Mouse (Mus musculus) CH12.LX (cell line): Measurements from ENCODE around the gene Gmcl1. TPM values are rescaled to one million over a fixed set of nuclear protein-coding genes. Genes with fewer than 3 reads are reported as not detected.

Source experiments
- DNase-seq: peaks from one replicate; pipeline ENCODE4 v3.0.0-alpha.2; 2013; ENCODE audit errors: extremely low read depth
- H3K27ac ChIP-seq: 2 replicates; pipeline ENCODE4 v1.5.1; 2012; ENCODE audit warnings: low read depth, mild to moderate bottlenecking, control low read depth, moderate library complexity; ENCODE audit not compliant: insufficient read depth
- H3K27me3 ChIP-seq: replicated peaks from 2 replicates; pipeline ENCODE3; 2012; ENCODE audit warnings: inconsistent platforms
- H3K36me3 ChIP-seq, 2 experiments: replicated peaks in 1 of 2; 2 replicates each; pipeline versions ENCODE3 to v1.6.1; 2012; ENCODE audit warnings: inconsistent platforms in 1 of 2, low read length in 1 of 2, mild to moderate bottlenecking in 1 of 2, mixed read lengths in 1 of 2, moderate library complexity in 1 of 2; ENCODE audit not compliant: control insufficient read depth in 1 of 2, insufficient read depth in 1 of 2
- H3K4me1 ChIP-seq, 2 experiments: 2 replicates each; pipeline ENCODE4 v1.6.1; 2012; ENCODE audit warnings: inconsistent platforms in 1 of 2, moderate library complexity in 1 of 2; ENCODE audit not compliant: insufficient read depth in 2 of 2, control insufficient read depth in 1 of 2
- H3K4me2 ChIP-seq: 2 replicates; pipeline ENCODE4 v1.6.1; 2012; ENCODE audit warnings: low read depth, mild to moderate bottlenecking, control low read depth; ENCODE audit not compliant: poor library complexity, insufficient read depth, severe bottlenecking
- H3K4me3 ChIP-seq, 3 experiments: fragments of 150-350 bp in 1 of 3; sonication (generic) in 1 of 3; replicated peaks in 1 of 3; 2 replicates each; pipeline versions ENCODE3 to v1.5.1; 2011 to 2012; ENCODE audit warnings: low read depth in 2 of 3, low read length in 2 of 3, mild to moderate bottlenecking in 2 of 3, moderate library complexity in 2 of 3, control low read depth in 1 of 3, improper control_type of control experiment in 1 of 3, inconsistent platforms in 1 of 3, mixed read lengths in 1 of 3; ENCODE audit not compliant: poor library complexity in 1 of 3
- H3K79me2 ChIP-seq: replicated peaks from 2 replicates; pipeline ENCODE4 v1.6.1; 2012; ENCODE audit warnings: mild to moderate bottlenecking, moderate library complexity; ENCODE audit not compliant: control insufficient read depth, poor library complexity, insufficient read depth, severe bottlenecking; ENCODE audit errors: extremely low read depth
- H3K9ac ChIP-seq: 2 replicates; pipeline ENCODE4 v1.6.1; 2012; ENCODE audit warnings: low read depth, mild to moderate bottlenecking, control low read depth, moderate library complexity; ENCODE audit not compliant: insufficient read depth
- H3K9me3 ChIP-seq: replicated peaks from 2 replicates; pipeline ENCODE3; 2012; ENCODE audit warnings: low read length, inconsistent platforms, mixed read lengths
- CHD2 ChIP-seq: IDR thresholded peaks from 2 replicates; pipeline ENCODE4 v1.6.1; 2011; ENCODE audit warnings: low read length, improper control_type of control experiment
- ELF1 ChIP-seq: IDR thresholded peaks from 2 replicates; pipeline ENCODE4 v1.6.1; 2014; ENCODE audit warnings: low read depth, mild to moderate bottlenecking, inconsistent platforms, low read length, improper control_type of control experiment
- GABPA ChIP-seq: IDR thresholded peaks from 2 replicates; pipeline ENCODE4 v1.6.1; 2012; ENCODE audit warnings: low read depth, low read length, improper control_type of control experiment, inconsistent platforms; ENCODE audit not compliant: insufficient replicate concordance
- HCFC1 ChIP-seq: IDR thresholded peaks from 2 replicates; pipeline ENCODE4 v1.6.1; 2012; ENCODE audit warnings: low read depth, mild to moderate bottlenecking, inconsistent platforms, low read length, improper control_type of control experiment
- IRF4 ChIP-seq: IDR thresholded peaks from 2 replicates; pipeline ENCODE4 v1.6.1; 2014; ENCODE audit warnings: low read depth, mild to moderate bottlenecking, inconsistent platforms, low read length, improper control_type of control experiment
- JUN ChIP-seq: IDR thresholded peaks from 2 replicates; pipeline ENCODE4 v1.6.1; 2011; ENCODE audit warnings: low read depth, mild to moderate bottlenecking, low read length, improper control_type of control experiment, moderate library complexity; ENCODE audit not compliant: insufficient read depth
- JUND ChIP-seq: conservative IDR thresholded peaks from 2 replicates; pipeline ENCODE4 v1.6.1; 2011; ENCODE audit warnings: low read depth, low read length, improper control_type of control experiment
- KAT2A ChIP-seq: IDR thresholded peaks from 2 replicates; pipeline ENCODE4 v1.6.1; 2012; ENCODE audit warnings: low read length, improper control_type of control experiment, inconsistent platforms; ENCODE audit not compliant: insufficient replicate concordance
- MAX ChIP-seq: IDR thresholded peaks from 2 replicates; pipeline ENCODE4 v1.6.1; 2011; ENCODE audit warnings: low read length, improper control_type of control experiment
- MEF2A ChIP-seq: IDR thresholded peaks from 2 replicates; pipeline ENCODE4 v1.6.1; 2014; ENCODE audit warnings: low read depth, mild to moderate bottlenecking, inconsistent platforms, low read length, improper control_type of control experiment, borderline replicate concordance
- MXI1 ChIP-seq: IDR thresholded peaks from 2 replicates; pipeline ENCODE4 v1.6.1; 2011; ENCODE audit warnings: mild to moderate bottlenecking, low read depth, low read length, improper control_type of control experiment
- NELFE ChIP-seq: IDR thresholded peaks from 2 replicates; pipeline ENCODE4 v1.6.1; 2011; ENCODE audit warnings: low read depth, low read length, improper control_type of control experiment
- RCOR1 ChIP-seq: conservative IDR thresholded peaks from 2 replicates; pipeline ENCODE4 v1.6.1; 2012; ENCODE audit warnings: low read depth, mild to moderate bottlenecking, inconsistent platforms, low read length, improper control_type of control experiment
- TBP ChIP-seq: conservative IDR thresholded peaks from 2 replicates; pipeline ENCODE4 v1.6.1; 2011; ENCODE audit warnings: low read depth, low read length, improper control_type of control experiment
- USF1 ChIP-seq: IDR thresholded peaks from 2 replicates; pipeline ENCODE4 v1.6.1; 2014; ENCODE audit warnings: low read depth, mild to moderate bottlenecking, inconsistent platforms, low read length, improper control_type of control experiment
- USF2 ChIP-seq: conservative IDR thresholded peaks from 2 replicates; pipeline ENCODE4 v1.6.1; 2011; ENCODE audit warnings: low read depth, low read length, improper control_type of control experiment
- ZMIZ1 ChIP-seq: IDR thresholded peaks from 2 replicates; pipeline ENCODE4 v1.6.1; 2012; ENCODE audit warnings: low read depth, mild to moderate bottlenecking, inconsistent platforms, low read length, improper control_type of control experiment
- dilution Hi-C: fragments of 300-500 bp; cut with MboI; formaldehyde crosslinking; loops from 2 replicates; pipeline ENCODE4 v1.14.3; 2020; ENCODE audit warnings: low sequenced_read_pairs; ENCODE audit not compliant: extremely low pct_unique_long_range_greater_than_20kb, extremely low pct_ligation_motif_present
- in situ Hi-C: fragments of 300-500 bp; cut with MboI; formaldehyde crosslinking; loops from 3 replicates; pipeline ENCODE4 v1.14.3; 2019; ENCODE audit warnings: low sequenced_read_pairs, low pct_ligation_motif_present, low pct_unique_long_range_greater_than_20kb, mixed read lengths
- polyA plus RNA-seq: library from polyadenylated mRNA; unstranded; fragments of >175 nt; gene quantifications from 2 replicates; pipeline ENCODE4 v1.2.1, GENCODE M21; 2012; ENCODE audit warnings: low read depth; ENCODE audit not compliant: insufficient read length
- total RNA-seq, 2 experiments: library from RNA; depleted of rRNA; stranded (reverse); fragments of 300-350 nt in 1 of 2; fragments of >200 nt in 1 of 2; gene quantifications; 2 replicates each; pipeline ENCODE4 v1.2.3; 2012 to 2014

Gene Gmcl1
- total and polyA plus RNA-seq, 3 experiments, result 8.4 to 10.4 (median 9.9) TPM

- dilution Hi-C loops, result no loop called here
- Histone ChIP-seq H3K4me1 (peaks cover 0 to 11% of the 10 kb centered on the region in 2 experiments; a peak in 1 of 4 replicates), H3K9me3 (no peaks in the 10 kb centered on the region)
- TF ChIP-seq ELF1 (no peak), MEF2A (no peak), USF1 (no peak), CHD2 (no peak), KAT2A (no peak), MAX (no peak), IRF4 (no peak), HCFC1 (no peak), NELFE (no peak), GABPA (no peak), JUN (no peak), JUND (no peak), TBP (no peak)
- TF ChIP-seq, all 38 proteins: peak for 0
- Histone ChIP-seq H3K36me3 (no peaks in the 10 kb centered on the region), H3K9ac (no peak overlapping the region), H3K27me3 (no peaks in the 10 kb centered on the region), H3K27ac (no peak overlapping the region), H3K79me2 (no peaks in the 10 kb centered on the region), H3K4me3 (no peak overlapping the region), H3K4me2 (no peak overlapping the region)
- in situ Hi-C loops, result no loop called here
- no peak for DNase-seq
Measured at GRCm38 (mm10) chr6:86776001-86776705, 43.0 kb upstream of the Gmcl1 start.

GRCm38 (mm10) chr6:86774937-86775336 is 41.8 kb upstream of the Gmcl1 start:
- no peak for DNase-seq
- in situ Hi-C loops (no loop called here), dilution Hi-C loops (no loop called here)
- peaks cover 0 to 9% of the 10 kb centered on the region in 2 experiments; a peak in 1 of 4 replicates for H3K4me1 ChIP-seq
- H3K9ac ChIP-seq, result no peak overlapping the region
- H3K9me3 ChIP-seq, result no peaks in the 10 kb centered on the region
- TF ChIP-seq ZMIZ1 (no peak), JUN (no peak), MXI1 (no peak), USF2 (no peak), MEF2A (no peak), RCOR1 (no peak)
- no peak overlapping the region for H3K4me3 ChIP-seq
- H3K4me2 ChIP-seq, result no peak overlapping the region
- H3K79me2 ChIP-seq, result no peaks in the 10 kb centered on the region
- no peak overlapping the region for H3K27ac ChIP-seq
- H3K27me3 ChIP-seq, result no peaks in the 10 kb centered on the region
- H3K36me3 ChIP-seq, result no peaks in the 10 kb centered on the region
